Comparison of ENCODE assay signal across 22 mouse cellular contexts in the genomic region with DNA sequence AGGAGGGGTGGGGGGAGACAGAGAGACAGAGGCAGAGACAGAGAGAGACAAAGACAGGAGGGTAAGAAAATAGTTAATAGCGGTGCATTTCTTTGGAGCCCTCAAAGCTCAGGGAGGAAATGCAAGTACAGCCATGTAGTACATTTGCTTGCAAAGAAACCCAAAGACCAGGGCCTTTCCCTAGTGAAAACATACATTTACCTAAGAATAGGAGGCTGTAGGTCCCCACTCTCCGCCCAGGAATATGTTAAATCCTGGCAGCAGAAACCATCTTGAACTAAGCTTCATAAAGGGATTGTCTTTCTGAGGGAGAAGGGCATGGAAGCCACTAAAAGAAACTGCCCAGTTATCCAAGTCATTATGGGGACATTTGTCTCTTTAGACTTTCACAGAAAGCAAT.
"Had no signal": no experiment of that assay in that cellular context is flagged by ENCODE, and none has a peak within 500 bp of the region (broad histone marks: within the 10 kb centered on the region; RNA-seq: fewer than 3 reads in every experiment).

No protein-coding gene starts in this region.

- H3K9ac ChIP-seq: liver, postnatal 0 days; lung, embryonic 15.5 days; midbrain, embryonic 12.5 days; neural tube, embryonic 13.5 days; neural tube, embryonic 15.5 days had no signal

- ATAC-seq: liver, postnatal 0 days; lung, postnatal 0 days; midbrain, embryonic 16.5 days had no signal

- H3K27me3 ChIP-seq: lung, embryonic 15.5 days; megakaryocyte, embryonic 14.5 days; midbrain, embryonic 12.5 days; neural tube, embryonic 13.5 days; neural tube, embryonic 15.5 days had no signal

- H3K4me1 ChIP-seq: lung, embryonic 15.5 days; megakaryocyte, embryonic 14.5 days; midbrain, embryonic 10.5 days; midbrain, embryonic 12.5 days; neural tube, embryonic 13.5 days had no signal

- H3K4me2 ChIP-seq: lung, embryonic 15.5 days; midbrain, embryonic 12.5 days; neural tube, embryonic 13.5 days; neural tube, embryonic 15.5 days had no signal

- H3K4me3 ChIP-seq: lung, embryonic 15.5 days; megakaryocyte, embryonic 14.5 days; midbrain, embryonic 10.5 days; midbrain, embryonic 12.5 days; myocyte; neural tube, embryonic 13.5 days; neural tube, embryonic 15.5 days had no signal

- DNase-seq: liver, postnatal 0 days; lung, adult 2 months; lung, postnatal 14 days; lung, postnatal 36 days; retina, postnatal 1 day; right cerebral cortex, adult 18-20 months; right cerebral cortex, postnatal 25 days; right cerebral cortex, postnatal 4 days; spleen, adult 18-20 months; thymus, adult 18-20 months; thymus, postnatal 25 days; thymus, postnatal 4 days had no signal

- H3K36me3 ChIP-seq: lung, embryonic 15.5 days; midbrain, embryonic 10.5 days; midbrain, embryonic 12.5 days; neural tube, embryonic 13.5 days; neural tube, embryonic 15.5 days had no signal

- H3K27ac ChIP-seq: lung, embryonic 15.5 days; macrophage; midbrain, embryonic 10.5 days; midbrain, embryonic 12.5 days; neural tube, embryonic 13.5 days; neural tube, embryonic 15.5 days had no signal

- H3K9me3 ChIP-seq: lung, embryonic 15.5 days; megakaryocyte, embryonic 14.5 days; midbrain, embryonic 10.5 days; midbrain, embryonic 12.5 days; neural tube, embryonic 13.5 days; neural tube, embryonic 15.5 days had no signal
